Mouse (Mus musculus): ENCODE results near the gene Man1a2.

GRCm38 (mm10) chr3:100515754-100516141 is 169.6 kb downstream of the Man1a2 start:
- no peak for TF ChIP-seq CTCF (IDR thresholded peaks at IDR 0.05)
- no peak for TF ChIP-seq EP300 (IDR thresholded peaks at IDR 0.05)
